Mouse (Mus musculus) adrenal gland, postnatal 14 days (tissue): ENCODE measurements around the gene Myh7b. TPM values are rescaled to one million over a fixed set of nuclear protein-coding genes. Genes with fewer than 3 reads are reported as not detected.

Source experiments
- DNase-seq: peaks from one replicate; pipeline ENCODE4 v3.0.0; 2021; ENCODE audit warnings: mixed read lengths
- long read RNA-seq, 2 experiments: library from polyadenylated mRNA; stranded (forward); transcript quantifications; one replicate each; pipeline ENCODE4 v2.0.0; 2021
- total RNA-seq: library from RNA; stranded (reverse); gene quantifications from 2 replicates; pipeline ENCODE4 v1.2.3, GENCODE M21; 2021

Myh7b gene
- 0.08 and 0.74 TPM in 2 replicates for total RNA-seq
- long read RNA-seq, experiment 1: 0 reads
- long read RNA-seq, experiment 2: 0 reads

GRCm38 (mm10) chr2:155610978-155611377, at the start of gene Myh7b:
TSS of gene Myh7b (plus strand) at chr2:155611212.
- DNase-seq: no peak

GRCm38 (mm10) chr2:155562209-155562608, 48.8 kb upstream of the Myh7b start:
- no peak for DNase-seq

GRCm38 (mm10) chr2:155562934-155563333, 48.1 kb upstream of the Myh7b start:
- DNase-seq: no peak

GRCm38 (mm10) chr2:155567751-155568150, 43.3 kb upstream of the Myh7b start:
- no peak for DNase-seq

GRCm38 (mm10) chr2:155569223-155569807, 41.7 kb upstream of the Myh7b start:
- DNase-seq: no peak

GRCm38 (mm10) chr2:155573001-155573400, 38.0 kb upstream of the Myh7b start:
- no peak for DNase-seq

GRCm38 (mm10) chr2:155573996-155574395, 37.0 kb upstream of the Myh7b start:
- no peak for DNase-seq

GRCm38 (mm10) chr2:155574700-155575099, 36.3 kb upstream of the Myh7b start:
- peak; percentile 18 for DNase-seq

- DNase-seq: no peak
These were observed 34.4 kb upstream of the Myh7b start for GRCm38 (mm10) chr2:155576656-155577055.

- DNase-seq: no peak
These were observed 30.7 kb upstream of the Myh7b start for GRCm38 (mm10) chr2:155580331-155580730.

GRCm38 (mm10) chr2:155582384-155582995, 28.5 kb upstream of the Myh7b start:
- DNase-seq: no peak

GRCm38 (mm10) chr2:155582996-155583395, 28.0 kb upstream of the Myh7b start:
- no peak for DNase-seq

- DNase-seq: peak; percentile 76
These were observed 27.0 kb upstream of the Myh7b start for GRCm38 (mm10) chr2:155583927-155584530.

GRCm38 (mm10) chr2:155585082-155585481, 25.9 kb upstream of the Myh7b start:
- no peak for DNase-seq

GRCm38 (mm10) chr2:155585486-155585885, 25.5 kb upstream of the Myh7b start:
- peak; percentile 59 for DNase-seq

- DNase-seq: no peak
These were observed 22.9 kb upstream of the Myh7b start for GRCm38 (mm10) chr2:155588136-155588535.

GRCm38 (mm10) chr2:155589521-155589920, 21.5 kb upstream of the Myh7b start:
- DNase-seq: no peak

- no peak for DNase-seq
These were observed 20.1 kb upstream of the Myh7b start for GRCm38 (mm10) chr2:155590876-155591275.

- DNase-seq: peak; percentile 17
These were observed 19.3 kb upstream of the Myh7b start for GRCm38 (mm10) chr2:155591676-155592075.

- peak; percentile 100 for DNase-seq
These were observed 18.7 kb upstream of the Myh7b start, which contains the start of gene Gss for GRCm38 (mm10) chr2:155592137-155592853. TSS of gene Gss (minus strand) at chr2:155592810.

- DNase-seq: no peak
These were observed 18.1 kb upstream of the Myh7b start for GRCm38 (mm10) chr2:155592854-155593283.

GRCm38 (mm10) chr2:155595516-155595915, 15.5 kb upstream of the Myh7b start:
- no peak for DNase-seq

- no peak for DNase-seq
These were observed 7.3 kb upstream of the Myh7b start for GRCm38 (mm10) chr2:155603707-155604106.
